8 mouse cellular contexts compared by ENCODE assay signal in the genomic region with DNA sequence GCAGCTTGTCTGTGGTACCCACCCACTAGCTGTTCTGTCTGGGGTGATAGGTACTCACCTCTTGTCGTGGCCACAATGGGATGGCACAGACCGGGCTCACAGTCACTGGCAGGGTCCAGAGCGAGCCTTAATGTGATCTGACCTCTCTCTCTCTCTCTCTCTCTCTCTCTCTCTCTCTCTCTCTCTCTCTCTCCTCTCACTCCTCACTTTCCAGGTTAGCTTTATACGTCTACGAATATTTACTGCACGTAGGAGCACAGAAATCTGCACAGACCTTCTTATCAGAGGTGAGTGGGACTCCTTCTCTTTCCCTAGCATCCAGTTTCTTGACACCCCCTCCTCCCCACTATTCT. TPM values are rescaled to one million over a fixed set of nuclear protein-coding genes. Genes with fewer than 3 reads are reported as not detected.
DNase-seq lines count a peak whose midpoint lies in the region; ATAC-seq and TF ChIP-seq lines count a peak whose summit lies in the region.

No protein-coding gene starts in this region.

- H3K4me2 ChIP-seq in hindbrain, embryonic 12.5 days (replicated peaks) = peak overlapping the region; percentile 93
- H3K4me2 ChIP-seq in midbrain, embryonic 11.5 days = peak overlapping the region; percentile 98

- no peaks in the 10 kb centered on the region for H3K9me3 ChIP-seq in hindbrain, embryonic 12.5 days (replicated peaks)
- H3K9me3 ChIP-seq in midbrain, embryonic 11.5 days (ENCODE audit: control insufficient read depth, low read length) = no peaks in the 10 kb centered on the region

- H3K36me3 ChIP-seq in kidney, adult 2 months (ENCODE audit: control insufficient read depth, insufficient read depth, low read length) = peaks cover 2% of the 10 kb centered on the region
- H3K36me3 ChIP-seq in hindbrain, embryonic 12.5 days = peaks cover 41% of the 10 kb centered on the region
- peaks cover 25% of the 10 kb centered on the region for H3K36me3 ChIP-seq in midbrain, embryonic 11.5 days (ENCODE audit: control insufficient read depth, insufficient read depth, low read length)

- WGBS in kidney, adult 2 months = 45% methylated on average over 6 of the region's 6 CpGs
- 3% methylated on average over 6 of the region's 6 CpGs for WGBS in hindbrain, embryonic 12.5 days
- whole genome bisulfite sequencing in midbrain, embryonic 11.5 days = 5% methylated on average over 6 of the region's 6 CpGs

- TF ChIP-seq POLR2A in kidney, adult 2 months (IDR thresholded peaks at IDR 0.05; ENCODE audit: low read depth, low read length) = no peak
- no peak for TF ChIP-seq POLR2A in bone marrow macrophage, adult 2 months (IDR thresholded peaks at IDR 0.05; ENCODE audit: borderline replicate concordance, low read depth, low read length)

- H3K4me1 ChIP-seq in kidney, adult 2 months (ENCODE audit: control insufficient read depth, insufficient read depth, low read length) = peaks cover 15% of the 10 kb centered on the region
- peaks cover 33% of the 10 kb centered on the region for H3K4me1 ChIP-seq in bone marrow macrophage, adult 2 months (ENCODE audit: control insufficient read depth, insufficient read depth, low read length)
- peaks cover 66% of the 10 kb centered on the region for H3K4me1 ChIP-seq in hindbrain, embryonic 12.5 days
- H3K4me1 ChIP-seq in midbrain, embryonic 11.5 days (ENCODE audit: control insufficient read depth, insufficient read depth, low read length) = peaks cover 41% of the 10 kb centered on the region

- ATAC-seq in hindbrain, embryonic 12.5 days (ENCODE audit: low FRiP score) = no peak
- no peak for ATAC-seq in midbrain, embryonic 11.5 days (ENCODE audit: low FRiP score)
- no peak for ATAC-seq in CD4-positive, CD25-positive, alpha-beta regulatory T cell, adult 4 months

- no peak for DNase-seq in kidney, adult 2 months
- DNase-seq in kidney, postnatal 14 days = no peak
- no peak for DNase-seq in midbrain, embryonic 11.5 days (ENCODE audit: low spot score, missing footprints)
- DNase-seq in right cerebral cortex, adult 18-20 months = no peak
- DNase-seq in T-cell, adult 2 months (ENCODE audit: low spot score) = no peak

- TF ChIP-seq CTCF in kidney, adult 2 months (conservative IDR thresholded peaks at IDR 0.05; ENCODE audit: insufficient read depth, insufficient read length, low read depth, low read length) = no peak
- no peak for TF ChIP-seq CTCF in bone marrow macrophage, adult 2 months (IDR thresholded peaks at IDR 0.05; ENCODE audit: low read depth, low read length)

- peak overlapping the region; percentile 100 for H3K9ac ChIP-seq in hindbrain, embryonic 12.5 days
- peak overlapping the region; percentile 100 for H3K9ac ChIP-seq in midbrain, embryonic 11.5 days (ENCODE audit: low read length)

- no peak overlapping the region for H3K27ac ChIP-seq in kidney, adult 2 months (ENCODE audit: insufficient read depth, low read depth, low read length)
- H3K27ac ChIP-seq in bone marrow macrophage, adult 2 months (ENCODE audit: insufficient read depth, low read depth, low read length) = no peak overlapping the region
- H3K27ac ChIP-seq in hindbrain, embryonic 12.5 days = peak overlapping the region; percentile 100
- peak overlapping the region; percentile 99 for H3K27ac ChIP-seq in midbrain, embryonic 11.5 days (ENCODE audit: low read depth, low read length)

- no peaks in the 10 kb centered on the region for H3K27me3 ChIP-seq in kidney, adult 2 months (replicated peaks; ENCODE audit: control insufficient read depth, insufficient read depth, low read length)
- H3K27me3 ChIP-seq in hindbrain, embryonic 12.5 days = no peaks in the 10 kb centered on the region
- H3K27me3 ChIP-seq in midbrain, embryonic 11.5 days (ENCODE audit: control insufficient read depth, insufficient read depth, low read length) = no peaks in the 10 kb centered on the region

- H3K4me3 ChIP-seq in kidney, adult 2 months (ENCODE audit: insufficient read depth, low read depth, low read length) = peak overlapping the region; percentile 87
- peak overlapping the region; percentile 84; the same call in 1 of the 2 replicates for H3K4me3 ChIP-seq in bone marrow macrophage, adult 2 months (ENCODE audit: insufficient read depth, low read length)
- peak overlapping the region; percentile 100 for H3K4me3 ChIP-seq in hindbrain, embryonic 12.5 days
- peak overlapping the region; percentile 100 for H3K4me3 ChIP-seq in midbrain, embryonic 11.5 days (ENCODE audit: low read depth, low read length)

RNA-seq across cellular contexts. Expression of a gene that starts 2.2 kb away (rescaled TPM):
- 44.6 and 48.6 TPM in 2 replicates for polyA plus RNA-seq in kidney, adult 2 months (2012; rRNA removed)
- polyA plus RNA-seq in bone marrow macrophage, adult 2 months (2012; ENCODE audit: insufficient read depth, insufficient read length, missing spikeins) = 34.8 and 39.3 TPM in 2 replicates
- polyA plus RNA-seq in hindbrain, embryonic 12.5 days (2016; fragmentation: Nextera tagmentation; extraction: Ambion mirVana) = 285 and 302 TPM in 2 replicates
- 124 and 132 TPM in 2 replicates for polyA plus RNA-seq in midbrain, embryonic 11.5 days (2014; fragmentation: Nextera tagmentation; extraction: Ambion mirVana)
- 10 to 100 TPM; 60.0 to 60.9 TPM for polyA plus RNA-seq in CD4-positive, CD25-positive, alpha-beta regulatory T cell, adult 4 months (2017; shearing (Covaris generic))

Comparison
In these comparisons a context has a peak if more than half of its experiments do, and no peak if none do; other contexts are left out.
1. H3K27ac ChIP-seq: peak in hindbrain, embryonic 12.5 days (single experiment) and midbrain, embryonic 11.5 days (single experiment); none in kidney, adult 2 months (single experiment) and bone marrow macrophage, adult 2 months (single experiment).
2. Peak in every context shown above with its lines, with median percentiles within 50 percentile points of each other: H3K4me3 ChIP-seq.